Mouse (Mus musculus) left cerebral cortex, adult 6 months (tissue): Measurements from ENCODE around the gene Crbn. TPM values are rescaled to one million over a fixed set of nuclear protein-coding genes. Genes with fewer than 3 reads are reported as not detected.

ENCODE experiments used
- long read RNA-seq, 2 experiments: library from polyadenylated mRNA; unstranded; transcript quantifications; one replicate each; pipeline ENCODE4 v2.0.0; 2019 to 2020
- polyA plus RNA-seq: library from polyadenylated mRNA; unstranded; fragments of <200 nt; fragmentation: Nextera tagmentation; gene quantifications from 2 replicates; pipeline ENCODE4 v1.2.3, GENCODE M21; 2021

The Crbn gene
- 37.3 and 57.9 TPM in 2 replicates for polyA plus RNA-seq
- long read RNA-seq, experiment 1, transcript Crbn-202 (11 exons, 2,084 nt) = major isoform, 330 of 490 reads
- long read RNA-seq, experiment 1, transcript Crbn-201 (11 exons, 2,072 nt) = minor isoform, 89 of 490 reads
- long read RNA-seq, experiment 1, partial matches to known transcripts = 23 of 490 reads
- long read RNA-seq, experiment 1, other reads (novel, unspliced or antisense) = 44 of 490 reads
- long read RNA-seq, experiment 2, transcript Crbn-202 (11 exons, 2,084 nt) = major isoform, 39 of 75 reads
- long read RNA-seq, experiment 2, transcript Crbn-201 (11 exons, 2,072 nt) = minor isoform, 12 of 75 reads
- long read RNA-seq, experiment 2, partial matches to known transcripts = 13 of 75 reads
- long read RNA-seq, experiment 2, other reads (novel, unspliced or antisense) = 10 of 75 reads

GRCm38 (mm10) chr6:106799333-106800226, at the start of gene Crbn:
Crbn (minus strand) TSS chr6:106800077.

GRCm38 (mm10) chr6:106768640-106769289, 31.1 kb downstream of the Crbn start, which contains the start of gene Trnt1:
Trnt1 (plus strand) TSS chr6:106769120.

GRCm38 (mm10) chr6:106748887-106749388, 50.9 kb downstream of the Crbn start, which contains the start of gene Il5ra:
Il5ra (minus strand) TSS chr6:106749037.

Other genes with a start within 250 kb of the Crbn start
- not detected in 2 replicates for gene Il5ra, start 51.0 kb downstream of the Crbn start, polyA plus RNA-seq
- gene Trnt1, start 31.0 kb downstream of the Crbn start, polyA plus RNA-seq = 39.8 and 55.6 TPM in 2 replicates